Mouse (Mus musculus) B cell, adult 62 days (primary cell): ENCODE data around the gene Gm13695. TPM values are rescaled to one million over a fixed set of nuclear protein-coding genes. Genes with fewer than 3 reads are reported as not detected.

Experiments used
- total RNA-seq: library from RNA; stranded (reverse); gene quantifications from 4 replicates; pipeline ENCODE4 v1.2.4, GENCODE M21; 2023

Gm13695 gene
- total RNA-seq: 2.8 TPM in 1 of 4 replicates, not detected in the others

DNA sequence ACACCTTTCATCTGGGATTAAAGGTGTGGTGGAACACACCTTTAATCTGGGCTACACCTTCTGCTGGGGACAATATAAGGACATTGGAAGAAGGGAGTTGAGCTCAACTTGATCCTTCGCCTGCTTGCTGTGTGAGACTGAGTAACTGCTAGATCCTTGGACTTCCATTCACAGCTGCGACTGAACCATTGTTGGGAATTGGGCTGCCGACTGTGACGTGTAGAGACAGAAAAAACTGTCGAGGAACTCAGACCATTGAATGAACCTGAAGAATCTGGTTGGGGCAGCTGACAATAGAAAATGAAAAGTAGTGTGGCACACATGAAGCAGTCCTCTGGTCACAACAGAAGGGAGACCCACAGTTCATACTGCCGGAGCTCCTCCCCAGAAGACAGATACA is at the start of gene Gm13695:
Gm13695 (plus strand) TSS at position 301 of the 400 bp plus-strand sequence.

DNA sequence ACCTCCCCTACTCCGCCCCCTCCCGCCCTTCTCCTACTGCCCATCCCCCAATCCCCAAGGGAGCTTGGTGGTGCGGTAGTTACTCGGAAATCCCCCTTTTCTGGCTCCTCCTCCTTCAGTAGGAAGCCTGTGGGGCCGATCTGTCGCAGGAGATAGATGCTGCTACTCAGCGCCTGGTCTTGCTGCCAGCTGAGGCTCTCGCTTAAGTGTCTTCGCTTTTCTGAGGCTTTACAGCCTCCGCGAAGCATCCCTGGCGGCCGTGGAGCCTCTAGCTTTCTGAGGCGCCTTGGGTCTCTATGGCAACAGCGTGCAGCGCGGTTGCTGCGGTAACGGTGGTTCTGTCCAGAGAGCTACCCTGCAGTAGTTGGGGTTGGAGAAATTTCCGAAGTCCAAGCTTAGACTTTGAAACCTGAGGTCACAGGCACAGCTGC is 26.2 kb upstream of the Gm13695 start, which contains the start of gene Zswim2:
Zswim2 (minus strand) TSS at position 298 of the 431 bp plus-strand sequence.

DNA sequence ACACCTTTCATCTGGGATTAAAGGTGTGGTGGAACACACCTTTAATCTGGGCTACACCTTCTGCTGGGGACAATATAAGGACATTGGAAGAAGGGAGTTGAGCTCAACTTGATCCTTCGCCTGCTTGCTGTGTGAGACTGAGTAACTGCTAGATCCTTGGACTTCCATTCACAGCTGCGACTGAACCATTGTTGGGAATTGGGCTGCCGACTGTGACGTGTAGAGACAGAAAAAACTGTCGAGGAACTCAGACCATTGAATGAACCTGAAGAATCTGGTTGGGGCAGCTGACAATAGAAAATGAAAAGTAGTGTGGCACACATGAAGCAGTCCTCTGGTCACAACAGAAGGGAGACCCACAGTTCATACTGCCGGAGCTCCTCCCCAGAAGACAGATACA is 11.7 kb upstream of the Gm13695 start, which contains the start of gene Gm13698:
Gm13698 (plus strand) TSS at position 301 of the 400 bp plus-strand sequence.

DNA sequence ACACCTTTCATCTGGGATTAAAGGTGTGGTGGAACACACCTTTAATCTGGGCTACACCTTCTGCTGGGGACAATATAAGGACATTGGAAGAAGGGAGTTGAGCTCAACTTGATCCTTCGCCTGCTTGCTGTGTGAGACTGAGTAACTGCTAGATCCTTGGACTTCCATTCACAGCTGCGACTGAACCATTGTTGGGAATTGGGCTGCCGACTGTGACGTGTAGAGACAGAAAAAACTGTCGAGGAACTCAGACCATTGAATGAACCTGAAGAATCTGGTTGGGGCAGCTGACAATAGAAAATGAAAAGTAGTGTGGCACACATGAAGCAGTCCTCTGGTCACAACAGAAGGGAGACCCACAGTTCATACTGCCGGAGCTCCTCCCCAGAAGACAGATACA is 5.9 kb upstream of the Gm13695 start, which contains the start of gene Gm13693:
Gm13693 (plus strand) TSS at position 301 of the 400 bp plus-strand sequence.

DNA sequence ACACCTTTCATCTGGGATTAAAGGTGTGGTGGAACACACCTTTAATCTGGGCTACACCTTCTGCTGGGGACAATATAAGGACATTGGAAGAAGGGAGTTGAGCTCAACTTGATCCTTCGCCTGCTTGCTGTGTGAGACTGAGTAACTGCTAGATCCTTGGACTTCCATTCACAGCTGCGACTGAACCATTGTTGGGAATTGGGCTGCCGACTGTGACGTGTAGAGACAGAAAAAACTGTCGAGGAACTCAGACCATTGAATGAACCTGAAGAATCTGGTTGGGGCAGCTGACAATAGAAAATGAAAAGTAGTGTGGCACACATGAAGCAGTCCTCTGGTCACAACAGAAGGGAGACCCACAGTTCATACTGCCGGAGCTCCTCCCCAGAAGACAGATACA is 5.7 kb downstream of the Gm13695 start, which contains the start of gene Gm13696:
Gm13696 (plus strand) TSS at position 301 of the 400 bp plus-strand sequence.

DNA sequence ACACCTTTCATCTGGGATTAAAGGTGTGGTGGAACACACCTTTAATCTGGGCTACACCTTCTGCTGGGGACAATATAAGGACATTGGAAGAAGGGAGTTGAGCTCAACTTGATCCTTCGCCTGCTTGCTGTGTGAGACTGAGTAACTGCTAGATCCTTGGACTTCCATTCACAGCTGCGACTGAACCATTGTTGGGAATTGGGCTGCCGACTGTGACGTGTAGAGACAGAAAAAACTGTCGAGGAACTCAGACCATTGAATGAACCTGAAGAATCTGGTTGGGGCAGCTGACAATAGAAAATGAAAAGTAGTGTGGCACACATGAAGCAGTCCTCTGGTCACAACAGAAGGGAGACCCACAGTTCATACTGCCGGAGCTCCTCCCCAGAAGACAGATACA is 11.5 kb downstream of the Gm13695 start, which contains the start of gene Gm13694:
Gm13694 (plus strand) TSS at position 301 of the 400 bp plus-strand sequence.

DNA sequence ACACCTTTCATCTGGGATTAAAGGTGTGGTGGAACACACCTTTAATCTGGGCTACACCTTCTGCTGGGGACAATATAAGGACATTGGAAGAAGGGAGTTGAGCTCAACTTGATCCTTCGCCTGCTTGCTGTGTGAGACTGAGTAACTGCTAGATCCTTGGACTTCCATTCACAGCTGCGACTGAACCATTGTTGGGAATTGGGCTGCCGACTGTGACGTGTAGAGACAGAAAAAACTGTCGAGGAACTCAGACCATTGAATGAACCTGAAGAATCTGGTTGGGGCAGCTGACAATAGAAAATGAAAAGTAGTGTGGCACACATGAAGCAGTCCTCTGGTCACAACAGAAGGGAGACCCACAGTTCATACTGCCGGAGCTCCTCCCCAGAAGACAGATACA is 17.3 kb downstream of the Gm13695 start, which contains the start of gene Gm13697:
Gm13697 (plus strand) TSS at position 301 of the 400 bp plus-strand sequence.

GRCm38 (mm10) chr2:83990253-83990652 is 23.1 kb downstream of the Gm13695 start, which contains the start of gene Gm13691:
TSS of gene Gm13691 (plus strand) at chr2:83990553.

Other genes starting within 250 kb of the Gm13695 start
- 53.9 to 61.7 TPM (median 57.2 TPM) in 4 replicates for gene Itgav, start 242.9 kb upstream of the Gm13695 start, total RNA-seq
- gene Fam171b, start 154.7 kb upstream of the Gm13695 start, total RNA-seq: 0.09 TPM in 1 of 4 replicates, not detected in the others
- not detected in 4 replicates for gene Zswim2, start 26.1 kb upstream of the Gm13695 start, total RNA-seq
- 2.4 to 3.3 TPM (median 2.9 TPM) in 4 replicates for gene Gm13698, start 11.6 kb upstream of the Gm13695 start, total RNA-seq
- gene Gm13693, start 5.8 kb upstream of the Gm13695 start, total RNA-seq: 2.4 to 3.3 TPM (median 2.9 TPM) in 4 replicates
- gene Gm13696, start 5.8 kb downstream of the Gm13695 start, total RNA-seq: 2.4 to 3.3 TPM (median 2.9 TPM) in 4 replicates
- 2.4 to 3.3 TPM (median 2.9 TPM) in 4 replicates for gene Gm13694, start 11.6 kb downstream of the Gm13695 start, total RNA-seq
- gene Gm13697, start 17.4 kb downstream of the Gm13695 start, total RNA-seq: 2.4 to 3.3 TPM (median 2.9 TPM) in 4 replicates
- gene Gm13691, start 23.2 kb downstream of the Gm13695 start, total RNA-seq: 2.4 to 3.3 TPM (median 2.9 TPM) in 4 replicates